27 mouse cellular contexts compared by ENCODE assay signal in genomic region chr11:94032084-94032483, GRCm38 (mm10).
"Had no signal": no experiment of that assay in that cellular context is flagged by ENCODE, and none has a peak within 500 bp of the region (broad histone marks: within the 10 kb centered on the region; RNA-seq: fewer than 3 reads in every experiment).

No protein-coding gene starts in this region.

- H3K27me3 ChIP-seq: limb, embryonic 12.5 days; limb, embryonic 13.5 days; limb, embryonic 15.5 days; lung, embryonic 15.5 days; megakaryocyte, embryonic 14.5 days; midbrain, embryonic 12.5 days; midbrain, embryonic 13.5 days; midbrain, embryonic 15.5 days; neural tube, embryonic 12.5 days had no signal

- H3K9ac ChIP-seq: limb, embryonic 12.5 days; limb, embryonic 13.5 days; limb, embryonic 15.5 days; liver, embryonic 14.5 days; liver, postnatal 0 days; lung, embryonic 14.5 days; lung, embryonic 15.5 days; midbrain, embryonic 12.5 days; midbrain, embryonic 13.5 days; midbrain, embryonic 15.5 days; neural tube, embryonic 12.5 days had no signal

- ATAC-seq: liver, postnatal 0 days; midbrain, embryonic 13.5 days; midbrain, embryonic 15.5 days; midbrain, embryonic 16.5 days had no signal

- DNase-seq: left cerebral cortex, postnatal 4 days; liver, postnatal 0 days; lung, adult 18-20 months; lung, adult 2 months; lung, embryonic 14.5 days; lung, postnatal 10 days; lung, postnatal 14 days; lung, postnatal 36 days; lung, postnatal 4 days; midbrain, embryonic 14.5 days had no signal

- H3K27ac ChIP-seq: left cerebral cortex, adult 2 months; limb, embryonic 10.5 days; limb, embryonic 12.5 days; limb, embryonic 13.5 days; limb, embryonic 15.5 days; liver, embryonic 14.5 days; lung, embryonic 15.5 days; midbrain, embryonic 10.5 days; midbrain, embryonic 12.5 days; midbrain, embryonic 13.5 days; midbrain, embryonic 15.5 days; neural tube, embryonic 12.5 days had no signal

- H3K36me3 ChIP-seq: limb, embryonic 10.5 days; limb, embryonic 12.5 days; limb, embryonic 13.5 days; limb, embryonic 15.5 days; lung, embryonic 15.5 days; midbrain, embryonic 10.5 days; midbrain, embryonic 12.5 days; midbrain, embryonic 13.5 days; midbrain, embryonic 15.5 days; neural tube, embryonic 12.5 days had no signal

- H3K4me3 ChIP-seq: left cerebral cortex, adult 2 months; limb, embryonic 10.5 days; limb, embryonic 12.5 days; limb, embryonic 13.5 days; limb, embryonic 15.5 days; lung, embryonic 15.5 days; megakaryocyte, embryonic 14.5 days; midbrain, embryonic 10.5 days; midbrain, embryonic 12.5 days; midbrain, embryonic 13.5 days; midbrain, embryonic 15.5 days; myocyte; neural tube, embryonic 12.5 days had no signal

- H3K4me1 ChIP-seq: limb, embryonic 10.5 days; limb, embryonic 12.5 days; limb, embryonic 13.5 days; limb, embryonic 15.5 days; lung, embryonic 15.5 days; midbrain, embryonic 10.5 days; midbrain, embryonic 12.5 days; midbrain, embryonic 13.5 days; midbrain, embryonic 15.5 days; neural tube, embryonic 12.5 days had no signal

- H3K4me2 ChIP-seq: limb, embryonic 12.5 days; limb, embryonic 13.5 days; limb, embryonic 15.5 days; liver, embryonic 11.5 days; lung, embryonic 14.5 days; lung, embryonic 15.5 days; midbrain, embryonic 11.5 days; midbrain, embryonic 12.5 days; midbrain, embryonic 13.5 days; midbrain, embryonic 15.5 days; neural tube, embryonic 12.5 days had no signal

- H3K9me3 ChIP-seq: limb, embryonic 10.5 days; limb, embryonic 12.5 days; limb, embryonic 13.5 days; limb, embryonic 15.5 days; lung, embryonic 15.5 days; megakaryocyte, embryonic 14.5 days; midbrain, embryonic 10.5 days; midbrain, embryonic 12.5 days; midbrain, embryonic 13.5 days; midbrain, embryonic 15.5 days; neural tube, embryonic 12.5 days had no signal
